Mouse (Mus musculus) midbrain, embryonic 13.5 days (tissue): ENCODE results near the gene Mipep. TPM values are rescaled to one million over a fixed set of nuclear protein-coding genes. Genes with fewer than 3 reads are reported as not detected.
A peak's percentile ranks its signal among the peaks of the same experiment; 100 is the strongest.

Experiments used
- ATAC-seq: fragments of 200-750 bp; cut with Nextera tagmentation; 2 replicates; pipeline ENCODE4 v1.8.0; 2017; ENCODE audit warnings: mild to moderate bottlenecking, moderate TSS enrichment, moderate library complexity
- H3K27ac ChIP-seq: fragments of 300-500 bp; sonication (generic); 2 replicates; pipeline ENCODE4 v1.5.1; 2015; ENCODE audit warnings: inconsistent platforms, mild to moderate bottlenecking, moderate library complexity
- H3K27me3 ChIP-seq: fragments of 300-500 bp; sonication (generic); 2 replicates; pipeline ENCODE4 v1.6.1; 2015; ENCODE audit warnings: mild to moderate bottlenecking, inconsistent platforms
- H3K36me3 ChIP-seq: fragments of 300-500 bp; sonication (generic); 2 replicates; pipeline ENCODE4 v1.6.1; 2015; ENCODE audit warnings: mild to moderate bottlenecking, inconsistent platforms
- H3K4me1 ChIP-seq: fragments of 300-500 bp; sonication (generic); replicated peaks from 2 replicates; pipeline ENCODE4 v1.6.1; 2015; ENCODE audit warnings: inconsistent platforms
- H3K4me2 ChIP-seq: fragments of 300-500 bp; sonication (generic); replicated peaks from 2 replicates; pipeline ENCODE4 v1.6.1; 2015; ENCODE audit warnings: moderate library complexity, mild to moderate bottlenecking, inconsistent platforms
- H3K4me3 ChIP-seq: fragments of 300-500 bp; sonication (generic); replicated peaks from 2 replicates; pipeline ENCODE4 v1.5.1; 2015; ENCODE audit warnings: mild to moderate bottlenecking, inconsistent platforms
- H3K9ac ChIP-seq: fragments of 300-500 bp; sonication (generic); replicated peaks from 2 replicates; pipeline ENCODE4 v1.6.1; 2015; ENCODE audit warnings: mild to moderate bottlenecking, inconsistent platforms
- H3K9me3 ChIP-seq: fragments of 300-500 bp; sonication (generic); 2 replicates; pipeline ENCODE4 v1.6.1; 2016; ENCODE audit warnings: mild to moderate bottlenecking, inconsistent platforms
- WGBS: fragments of 180-500 bp; shearing (Covaris S2); methylation state at CpG from one replicate; pipeline ENCODE4 v1.1.7; 2015; 5-methylcytosine and 5-hydroxymethylcytosine counted together
- polyA plus RNA-seq: library from polyadenylated mRNA; unstranded; fragments of >200 nt; fragmentation: Nextera tagmentation; extraction: Ambion mirVana; gene quantifications from 2 replicates; pipeline ENCODE4 v1.2.1, GENCODE M21; 2015

The Mipep gene
- 17.2 and 18.1 TPM in 2 replicates for polyA plus RNA-seq

DNA sequence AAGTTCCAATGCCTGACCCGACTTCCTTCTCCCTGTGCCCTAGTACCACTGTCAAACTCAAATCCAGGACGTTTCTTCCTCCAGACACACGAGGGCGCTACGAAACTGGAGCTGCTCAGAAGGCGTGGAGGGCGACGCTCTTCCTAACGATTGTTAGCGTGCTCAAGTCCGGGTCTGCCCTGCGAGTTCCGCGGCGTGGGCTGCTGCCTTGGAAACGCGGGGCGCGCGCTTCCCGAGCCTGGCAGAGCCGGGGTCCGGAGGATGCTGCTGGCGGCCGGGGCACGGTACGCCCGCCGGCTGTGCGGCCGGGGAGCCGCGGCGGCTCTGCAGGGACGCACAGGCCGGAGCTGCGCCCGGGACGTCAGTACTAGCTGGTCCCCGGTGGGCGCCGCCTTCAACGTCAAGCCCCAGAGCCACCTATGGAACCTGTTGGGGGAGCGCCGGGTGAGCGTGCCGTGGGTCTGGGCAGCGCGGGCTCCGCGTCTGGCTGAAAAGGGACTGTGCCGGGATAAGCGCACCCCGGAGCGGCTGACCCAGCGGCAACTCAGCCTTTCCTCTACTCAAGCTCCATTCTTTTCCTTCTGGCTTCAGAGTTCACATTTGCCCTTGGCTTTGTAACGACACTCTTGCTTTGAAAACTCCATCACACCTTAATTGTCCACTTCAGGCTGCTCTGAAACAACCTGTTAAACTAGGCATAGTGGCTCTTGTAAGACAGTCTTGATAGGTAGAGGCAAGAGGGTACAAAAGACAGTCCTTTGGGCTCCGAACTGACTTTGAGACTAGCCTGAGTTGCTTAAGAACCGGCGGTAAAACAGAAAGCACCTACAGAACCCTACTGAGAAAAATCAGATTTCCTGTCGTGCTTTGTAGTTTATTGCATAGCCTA, at the start of gene Mipep:
Gene Mipep (plus strand): TSS at position 147 of the 889 bp plus-strand sequence.
- 2% methylated on average over 61 of the region's 61 CpGs for WGBS
- Histone ChIP-seq H3K27me3 (no peaks in the 10 kb centered on the region), H3K27ac (peak within 1 kb of the TSS; percentile 65), H3K9me3 (no peaks in the 10 kb centered on the region), H3K4me3 (peak within 1 kb of the TSS; percentile 81), H3K36me3 (peaks cover 18% of the 10 kb centered on the region), H3K4me1 (peaks cover 10% of the 10 kb centered on the region), H3K4me2 (peak within 1 kb of the TSS; percentile 83), H3K9ac (peak within 1 kb of the TSS; percentile 77)
- peak; percentile 99 for ATAC-seq

DNA sequence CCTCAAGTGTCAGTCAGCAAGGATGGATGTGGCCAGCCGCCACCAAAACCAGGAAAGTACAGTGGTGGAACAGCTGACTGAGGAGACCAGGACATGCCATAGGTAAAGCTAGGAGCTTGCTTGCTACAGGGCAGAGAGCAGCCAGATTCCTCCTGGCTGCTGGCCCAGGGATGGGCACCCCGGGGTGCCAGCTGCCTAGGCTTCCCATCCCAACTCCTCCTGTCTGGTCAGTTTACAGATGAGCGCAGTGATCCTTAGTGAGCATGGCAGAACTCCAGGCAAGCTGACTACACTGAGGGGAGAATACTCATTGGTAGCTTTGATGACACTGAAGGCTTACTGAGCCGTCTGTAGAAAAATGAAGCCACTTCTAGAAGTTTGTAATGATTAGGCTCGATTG, 49.2 kb upstream of the Mipep start:
- Histone ChIP-seq H3K36me3 (no peaks in the 10 kb centered on the region), H3K9ac (no peak overlapping the region), H3K4me2 (no peak overlapping the region), H3K27ac (no peak overlapping the region), H3K4me3 (no peak overlapping the region), H3K4me1 (peaks cover 72% of the 10 kb centered on the region), H3K27me3 (no peaks in the 10 kb centered on the region), H3K9me3 (no peaks in the 10 kb centered on the region)
- 55% methylated on average over 5 of the region's 5 CpGs for WGBS
- no peak for ATAC-seq

DNA sequence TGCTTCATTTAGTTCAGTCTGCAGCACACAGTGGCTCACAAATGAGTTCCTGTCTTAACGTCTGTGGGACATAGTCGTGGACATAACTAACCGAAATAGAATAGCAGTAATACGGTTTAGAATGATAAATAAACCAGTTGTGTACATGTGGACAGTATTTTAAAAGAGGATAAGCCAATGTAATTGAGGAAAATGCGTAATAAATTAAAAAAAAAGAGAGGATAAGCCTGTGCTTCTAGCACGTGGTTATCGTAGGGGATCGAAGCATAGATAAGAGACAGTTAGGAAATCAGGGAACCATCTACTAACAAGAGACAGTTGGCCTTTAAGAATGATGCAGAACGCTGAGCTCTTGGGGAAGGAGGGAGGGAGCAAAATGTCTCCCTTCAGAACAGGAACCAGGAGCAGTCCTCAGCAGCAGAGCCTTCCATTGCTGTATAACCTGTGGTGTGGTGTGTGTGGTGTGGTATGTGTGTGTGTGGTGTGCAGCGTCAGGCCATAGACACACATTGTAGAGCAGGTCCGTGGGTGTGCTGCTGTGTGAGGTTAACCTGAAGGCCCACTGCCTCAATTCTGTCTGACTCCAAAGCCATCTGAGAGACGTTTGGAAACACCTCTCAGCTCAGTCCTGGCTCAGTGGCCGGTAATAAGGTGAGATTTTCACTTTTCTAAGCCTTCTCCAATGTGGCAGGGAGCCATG, 48.4 kb upstream of the Mipep start:
- H3K27ac ChIP-seq: peak overlapping the region; percentile 75
- no peak overlapping the region for H3K9ac ChIP-seq
- no peak for ATAC-seq
- no peak overlapping the region for H3K4me3 ChIP-seq
- no peaks in the 10 kb centered on the region for H3K27me3 ChIP-seq
- 59% methylated on average over 13 of the region's 13 CpGs for WGBS
- peak overlapping the region; percentile 15; the same call in 1 of the 2 replicates for H3K4me2 ChIP-seq
- no peaks in the 10 kb centered on the region for H3K9me3 ChIP-seq
- H3K4me1 ChIP-seq: peaks cover 75% of the 10 kb centered on the region
- no peaks in the 10 kb centered on the region for H3K36me3 ChIP-seq

GRCm38 (mm10) chr14:60736591-60737192, 47.7 kb upstream of the Mipep start:
- H3K9me3 ChIP-seq: no peaks in the 10 kb centered on the region
- peak overlapping the region; percentile 75 for H3K27ac ChIP-seq
- H3K27me3 ChIP-seq: no peaks in the 10 kb centered on the region
- peak overlapping the region; percentile 15; the same call in 1 of the 2 replicates for H3K4me2 ChIP-seq
- 0% methylated on average over 4 of the region's 4 CpGs for WGBS
- peaks cover 73% of the 10 kb centered on the region for H3K4me1 ChIP-seq
- ATAC-seq: peak; percentile 38; the same call in 1 of the 2 replicates
- H3K9ac ChIP-seq: no peak overlapping the region
- no peaks in the 10 kb centered on the region; the same call in 1 of the 2 replicates for H3K36me3 ChIP-seq
- H3K4me3 ChIP-seq: no peak overlapping the region

- H3K36me3 ChIP-seq: no peaks in the 10 kb centered on the region; the same call in 1 of the 2 replicates
- peak overlapping the region; percentile 47 for H3K27ac ChIP-seq
- no peak overlapping the region for H3K4me3 ChIP-seq
- ATAC-seq: no peak
- H3K27me3 ChIP-seq: no peaks in the 10 kb centered on the region
- H3K4me2 ChIP-seq: no peak overlapping the region
- H3K9ac ChIP-seq: no peak overlapping the region
- H3K4me1 ChIP-seq: peaks cover 68% of the 10 kb centered on the region
- 12% methylated on average over 7 of the region's 7 CpGs for WGBS
- no peaks in the 10 kb centered on the region for H3K9me3 ChIP-seq
Observed at GRCm38 (mm10) chr14:60737202-60737611, 47.2 kb upstream of the Mipep start.

DNA sequence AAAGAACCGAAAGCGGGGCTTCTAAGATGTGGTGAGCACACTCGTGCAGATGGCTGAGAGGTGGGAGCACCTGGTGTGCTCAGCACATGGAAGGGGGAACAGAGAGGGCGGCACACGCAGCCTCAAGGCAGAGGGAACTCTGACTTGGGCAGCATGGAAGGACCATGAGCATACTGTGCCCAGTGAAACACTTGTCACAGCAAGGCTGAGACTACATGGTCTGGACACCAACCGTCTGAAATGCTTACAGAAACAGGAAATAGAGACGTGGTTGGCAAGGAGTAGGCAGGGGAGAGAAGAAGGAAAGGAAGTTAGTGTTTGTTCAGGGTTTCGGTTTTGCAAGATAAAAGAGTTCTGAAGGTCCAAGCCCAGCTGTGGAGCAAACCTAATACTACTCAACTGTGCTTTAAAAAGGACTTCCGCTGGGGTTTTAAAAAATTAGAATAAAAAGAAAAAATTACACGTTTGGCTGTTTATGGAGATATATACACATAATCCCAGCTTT, 45.9 kb upstream of the Mipep start:
- peaks cover 57% of the 10 kb centered on the region for H3K4me1 ChIP-seq
- no peak overlapping the region for H3K4me2 ChIP-seq
- 66% methylated on average over 10 of the region's 10 CpGs for WGBS
- H3K4me3 ChIP-seq: no peak overlapping the region
- no peaks in the 10 kb centered on the region for H3K9me3 ChIP-seq
- no peaks in the 10 kb centered on the region; the same call in 1 of the 2 replicates for H3K36me3 ChIP-seq
- no peaks in the 10 kb centered on the region for H3K27me3 ChIP-seq
- H3K9ac ChIP-seq: no peak overlapping the region
- peak overlapping the region; percentile 58 for H3K27ac ChIP-seq
- no peak for ATAC-seq

GRCm38 (mm10) chr14:60739155-60739554, 45.2 kb upstream of the Mipep start:
- no peaks in the 10 kb centered on the region for H3K9me3 ChIP-seq
- H3K27ac ChIP-seq: no peak overlapping the region
- H3K4me3 ChIP-seq: no peak overlapping the region
- H3K36me3 ChIP-seq: no peaks in the 10 kb centered on the region; the same call in 1 of the 2 replicates
- ATAC-seq: no peak
- H3K4me1 ChIP-seq: peaks cover 50% of the 10 kb centered on the region
- no peak overlapping the region for H3K4me2 ChIP-seq
- H3K27me3 ChIP-seq: no peaks in the 10 kb centered on the region
- 3% methylated on average over 4 of the region's 9 CpGs for WGBS
- H3K9ac ChIP-seq: no peak overlapping the region

DNA sequence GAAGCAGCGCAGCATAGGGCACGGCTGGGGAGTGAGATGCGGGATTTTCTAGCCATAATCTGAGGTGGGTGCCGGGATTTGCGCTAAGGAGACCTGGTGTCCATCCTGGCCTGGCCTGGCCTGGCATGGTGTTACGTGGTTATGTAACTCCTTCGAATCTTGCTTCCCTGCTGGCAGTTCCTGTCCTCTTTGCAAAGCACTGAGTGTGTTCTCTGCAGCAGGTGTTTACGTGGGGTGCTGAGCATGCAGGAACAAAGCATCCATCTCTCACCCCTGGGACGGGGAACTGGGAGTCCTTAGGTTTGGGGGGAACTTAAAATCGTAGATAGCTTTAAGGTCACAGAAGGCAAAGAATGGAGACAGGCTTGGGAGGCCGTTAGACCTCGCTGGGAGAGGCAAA, 44.8 kb upstream of the Mipep start:
- Histone ChIP-seq H3K9me3 (no peaks in the 10 kb centered on the region), H3K27me3 (no peaks in the 10 kb centered on the region), H3K4me3 (no peak overlapping the region), H3K27ac (peak overlapping the region; percentile 8; the same call in 1 of the 2 replicates), H3K9ac (no peak overlapping the region), H3K4me1 (peaks cover 49% of the 10 kb centered on the region), H3K36me3 (no peaks in the 10 kb centered on the region; the same call in 1 of the 2 replicates), H3K4me2 (no peak overlapping the region)
- 74% methylated on average over 12 of the region's 12 CpGs for WGBS
- ATAC-seq: no peak

DNA sequence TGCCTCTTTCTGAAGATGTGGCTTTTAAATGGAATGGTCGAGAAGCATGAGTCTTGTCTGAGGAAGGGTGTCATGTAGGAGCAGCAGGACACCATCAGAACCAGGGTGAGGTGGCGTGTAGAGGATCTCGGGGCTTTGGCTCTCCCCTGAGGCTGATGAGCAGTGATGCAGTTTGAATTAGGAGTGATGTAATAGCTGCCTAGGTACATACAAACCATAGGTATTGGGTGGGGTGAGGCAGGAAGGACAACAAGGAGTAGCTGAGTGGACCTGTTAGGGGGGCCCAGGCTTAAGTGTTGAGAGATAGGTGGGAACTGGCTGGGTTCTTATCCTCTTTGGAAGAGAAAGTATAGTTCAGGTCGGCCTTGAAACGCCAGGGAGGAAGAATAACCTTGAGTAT, 43.9 kb upstream of the Mipep start:
- Histone ChIP-seq H3K4me3 (no peak overlapping the region), H3K4me2 (no peak overlapping the region), H3K9me3 (no peaks in the 10 kb centered on the region), H3K27ac (no peak overlapping the region), H3K4me1 (peaks cover 42% of the 10 kb centered on the region), H3K9ac (no peak overlapping the region), H3K36me3 (peaks cover 1% of the 10 kb centered on the region), H3K27me3 (no peaks in the 10 kb centered on the region)
- no peak for ATAC-seq
- WGBS: 88% methylated on average over 5 of the region's 5 CpGs

DNA sequence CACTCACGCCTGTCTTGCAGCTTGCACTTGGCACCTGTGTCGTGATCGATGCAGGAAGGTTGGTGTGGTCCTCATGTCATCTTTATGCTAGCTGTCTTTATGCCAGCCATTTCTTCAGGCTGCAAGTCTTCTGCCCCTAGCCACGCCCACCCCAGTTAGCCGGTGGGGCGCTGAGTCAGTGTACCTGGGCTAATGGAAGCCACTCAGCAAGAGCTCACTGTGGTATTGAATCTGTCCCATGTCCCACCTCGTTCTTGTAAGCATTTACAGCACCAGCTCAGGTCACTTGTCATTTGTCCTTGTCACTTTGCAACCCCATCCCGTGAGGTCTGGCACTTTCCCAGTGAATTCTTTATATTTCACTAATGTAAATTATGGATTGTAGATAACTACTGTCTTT, 43.3 kb upstream of the Mipep start:
- WGBS: 89% methylated on average over 8 of the region's 8 CpGs
- ATAC-seq: no peak
- Histone ChIP-seq H3K36me3 (peaks cover 7% of the 10 kb centered on the region), H3K9me3 (no peaks in the 10 kb centered on the region), H3K4me1 (peaks cover 37% of the 10 kb centered on the region), H3K4me2 (no peak overlapping the region), H3K4me3 (no peak overlapping the region), H3K9ac (no peak overlapping the region), H3K27ac (no peak overlapping the region), H3K27me3 (no peaks in the 10 kb centered on the region)

GRCm38 (mm10) chr14:60741490-60741981, 42.8 kb upstream of the Mipep start:
- Histone ChIP-seq H3K27ac (no peak overlapping the region), H3K36me3 (peaks cover 12% of the 10 kb centered on the region), H3K4me1 (peaks cover 32% of the 10 kb centered on the region), H3K4me3 (no peak overlapping the region), H3K27me3 (no peaks in the 10 kb centered on the region), H3K9ac (no peak overlapping the region), H3K4me2 (no peak overlapping the region), H3K9me3 (no peaks in the 10 kb centered on the region)
- no peak for ATAC-seq
- 79% methylated on average over 6 of the region's 6 CpGs for WGBS
